Mouse (Mus musculus): Measurements from ENCODE around the gene Plin2.
"Not testable (repeated sequence)": the region's sequence is repeated elsewhere in the genome, so short reads cannot be mapped to it uniquely, and the experiment has no call there.

Gene Plin2

GRCm38 (mm10) chr4:86683746-86684145 lies 13.9 kb upstream of the Plin2 start:
- DNase-seq (ENCODE audit: low spot score in 2 of 2): no peak

- no peak for DNase-seq (ENCODE audit: low spot score in 2 of 2)
These were observed 13.4 kb upstream of the Plin2 start for GRCm38 (mm10) chr4:86683280-86683679.

GRCm38 (mm10) chr4:86681846-86682245 lies 12.0 kb upstream of the Plin2 start:
- no peak for DNase-seq (ENCODE audit: low spot score in 2 of 2)

- no peak for DNase-seq (ENCODE audit: low spot score in 2 of 2)
These were observed 11.6 kb upstream of the Plin2 start for GRCm38 (mm10) chr4:86681421-86681820.

GRCm38 (mm10) chr4:86679686-86680085 lies 9.8 kb upstream of the Plin2 start:
- no peak for DNase-seq (ENCODE audit: low spot score in 2 of 2)

- DNase-seq (ENCODE audit: low spot score in 2 of 2): no peak
These were observed 6.9 kb upstream of the Plin2 start for GRCm38 (mm10) chr4:86676756-86677155.

GRCm38 (mm10) chr4:86674739-86675138 lies 4.9 kb upstream of the Plin2 start:
- DNase-seq (ENCODE audit: low spot score in 2 of 2): not testable (repeated sequence)

- not testable (repeated sequence) for DNase-seq (ENCODE audit: low spot score in 2 of 2)
These were observed 4.3 kb upstream of the Plin2 start for GRCm38 (mm10) chr4:86674150-86674549.

GRCm38 (mm10) chr4:86672450-86672849 lies 2.6 kb upstream of the Plin2 start:
- no peak for DNase-seq (ENCODE audit: low spot score in 2 of 2)

GRCm38 (mm10) chr4:86671803-86672202 lies 1.9 kb upstream of the Plin2 start:
- no peak for DNase-seq (ENCODE audit: low spot score in 2 of 2)

- no peak for DNase-seq (ENCODE audit: low spot score in 2 of 2)
These were observed 884 bp upstream of the Plin2 start for GRCm38 (mm10) chr4:86670582-86671306.

GRCm38 (mm10) chr4:86669241-86669753 lies 563 bp downstream of the Plin2 start:
- not testable (repeated sequence) for DNase-seq (ENCODE audit: low spot score in 2 of 2)

GRCm38 (mm10) chr4:86668290-86669000 lies 1.4 kb downstream of the Plin2 start:
- no peak for DNase-seq (ENCODE audit: low spot score in 2 of 2)

GRCm38 (mm10) chr4:86665596-86665995 lies 4.3 kb downstream of the Plin2 start:
- no peak for DNase-seq (ENCODE audit: low spot score in 2 of 2)

- no peak for DNase-seq (ENCODE audit: low spot score in 2 of 2)
These were observed 5.9 kb downstream of the Plin2 start for GRCm38 (mm10) chr4:86663919-86664318.

- no peak for DNase-seq (ENCODE audit: low spot score in 2 of 2)
These were observed 12.7 kb downstream of the Plin2 start for GRCm38 (mm10) chr4:86657176-86657575.

- not testable (repeated sequence) for DNase-seq (ENCODE audit: low spot score in 2 of 2)
These were observed 13.4 kb downstream of the Plin2 start for GRCm38 (mm10) chr4:86656410-86656809.

GRCm38 (mm10) chr4:86651686-86652384 lies 18.0 kb downstream of the Plin2 start:
- DNase-seq (ENCODE audit: low spot score in 2 of 2): no peak

GRCm38 (mm10) chr4:86648394-86648793 lies 21.5 kb downstream of the Plin2 start:
- not testable (repeated sequence) for DNase-seq (ENCODE audit: low spot score in 2 of 2)

- DNase-seq (ENCODE audit: low spot score in 2 of 2): not testable (repeated sequence)
These were observed 32.3 kb downstream of the Plin2 start for GRCm38 (mm10) chr4:86637561-86637960.

- not testable (repeated sequence) for DNase-seq (ENCODE audit: low spot score in 2 of 2)
These were observed 35.0 kb downstream of the Plin2 start for GRCm38 (mm10) chr4:86634873-86635272.

- DNase-seq (ENCODE audit: low spot score in 2 of 2): not testable (repeated sequence)
These were observed 35.5 kb downstream of the Plin2 start for GRCm38 (mm10) chr4:86634312-86634711.

All from cerebellum, postnatal 4 days (tissue).